Mouse (Mus musculus) kidney, adult 2 months (tissue): ENCODE data around the gene Prmt1.

Experiments used
- CTCF ChIP-seq: fragments of 200-500 bp; conservative IDR thresholded peaks from 2 replicates; pipeline ENCODE4 v1.5.1; 2011; ENCODE audit warnings: low read depth, mild to moderate bottlenecking, control low read depth, low read length, moderate library complexity, mixed read lengths; ENCODE audit not compliant: insufficient read depth, insufficient read length
- POLR2A ChIP-seq: fragments of 200-500 bp; IDR thresholded peaks from one replicate; pipeline ENCODE4 v1.6.1; 2011; ENCODE audit warnings: low read depth, low read length, control low read depth

DNA sequence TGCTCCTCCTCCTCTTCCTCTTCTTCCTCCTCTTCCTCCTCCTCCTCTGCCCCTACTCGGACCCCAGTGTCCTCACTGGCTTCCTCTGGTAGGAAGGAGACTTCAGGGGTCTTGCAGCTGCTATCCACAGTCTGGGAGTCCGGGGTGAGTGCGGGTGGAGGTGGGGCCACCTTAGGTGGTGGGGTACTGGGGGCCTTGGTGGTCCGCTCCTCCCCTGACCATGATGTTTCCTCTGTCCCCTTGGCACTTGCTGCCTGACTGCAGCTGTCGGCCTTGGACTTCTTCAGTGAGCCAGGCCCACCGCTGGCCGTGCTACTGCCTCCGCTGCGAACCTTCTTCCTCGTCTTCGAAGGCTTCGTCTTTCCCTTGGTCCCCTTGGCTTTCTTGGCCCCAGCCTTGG, 20.1 kb upstream of the Prmt1 start:
- TF ChIP-seq POLR2A (no peak), CTCF (no peak)
